24 mouse cellular contexts compared by ENCODE assay signal in the genomic region with DNA sequence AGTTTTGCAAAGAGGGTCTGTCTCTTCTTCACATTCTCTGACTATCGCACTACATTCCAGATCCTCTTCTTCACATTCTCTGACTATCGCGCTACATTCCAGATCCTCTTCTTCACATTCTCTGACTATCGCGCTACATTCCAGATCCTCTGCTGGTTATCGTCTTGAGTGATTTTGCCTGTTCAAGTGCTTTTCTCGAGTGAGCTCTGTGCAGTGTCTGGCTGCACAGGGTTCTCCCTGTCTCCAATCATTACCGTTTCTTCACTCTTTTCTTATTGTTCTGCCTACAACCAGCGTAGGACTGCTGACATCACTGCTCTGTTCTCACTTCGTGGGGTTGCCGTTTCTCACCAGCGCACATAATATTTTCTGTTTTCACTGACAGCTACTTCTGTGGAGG.
DNase-seq lines count a peak whose midpoint lies in the region; ATAC-seq and TF ChIP-seq lines count a peak whose summit lies in the region.
"Had no signal": no experiment of that assay in that cellular context is flagged by ENCODE, and none has a peak within 500 bp of the region (broad histone marks: within the 10 kb centered on the region; RNA-seq: fewer than 3 reads in every experiment).

No protein-coding gene starts in this region.

- WGBS in heart, embryonic 13.5 days: 35% methylated on average over 12 of the region's 12 CpGs
- 53% methylated on average over 12 of the region's 12 CpGs for WGBS in intestine, embryonic 14.5 days
- 76% methylated on average over 12 of the region's 12 CpGs for WGBS in intestine, postnatal 0 days

- no peaks in the 10 kb centered on the region for H3K27me3 ChIP-seq in heart, embryonic 13.5 days (replicated peaks)
- H3K27me3 ChIP-seq in intestine, embryonic 14.5 days (replicated peaks; ENCODE audit: control insufficient read depth, insufficient read depth, low read length): no peaks in the 10 kb centered on the region
- H3K27me3 ChIP-seq in intestine, postnatal 0 days (replicated peaks; ENCODE audit: control insufficient read depth, insufficient read depth, low read length): no peaks in the 10 kb centered on the region
- H3K27me3 ChIP-seq: CH12.LX; forebrain, embryonic 13.5 days; hindbrain, embryonic 13.5 days; limb, embryonic 15.5 days; liver, embryonic 13.5 days had no signal

- H3K27ac ChIP-seq in heart, embryonic 13.5 days (replicated peaks): peak overlapping the region; percentile 40
- H3K27ac ChIP-seq in intestine, embryonic 14.5 days (ENCODE audit: low read depth): no peak overlapping the region; the same call in 1 of the 2 replicates
- H3K27ac ChIP-seq in intestine, postnatal 0 days (ENCODE audit: low read depth, low read length): no peak overlapping the region
- H3K27ac ChIP-seq: forebrain, embryonic 13.5 days; hindbrain, embryonic 13.5 days; layer of hippocampus, adult 2 months; limb, embryonic 15.5 days; liver, embryonic 13.5 days had no signal

- no peak for ATAC-seq in heart, embryonic 13.5 days (ENCODE audit: extremely low read depth, insufficient number of reproducible peaks, low FRiP score, low TSS enrichment)
- peak; percentile 52; the same call in 1 of the 2 replicates for ATAC-seq in intestine, embryonic 14.5 days (replicated peaks; ENCODE audit: low FRiP score, low TSS enrichment, low read depth)
- no peak for ATAC-seq in intestine, postnatal 0 days
- ATAC-seq: activated CD4-positive, CD25-positive, alpha-beta regulatory T cell, adult 4 months; forebrain, embryonic 13.5 days had no signal

- peaks cover 34% of the 10 kb centered on the region for H3K4me1 ChIP-seq in heart, embryonic 13.5 days
- H3K4me1 ChIP-seq in intestine, embryonic 14.5 days (replicated peaks; ENCODE audit: control insufficient read depth, insufficient read depth, low read length): peaks cover 18% of the 10 kb centered on the region
- H3K4me1 ChIP-seq in intestine, postnatal 0 days (replicated peaks; ENCODE audit: control insufficient read depth, insufficient read depth, low read length): no peaks in the 10 kb centered on the region
- H3K4me1 ChIP-seq: liver, embryonic 13.5 days had no signal

- peak overlapping the region; percentile 31 for H3K4me3 ChIP-seq in heart, embryonic 13.5 days
- no peak overlapping the region for H3K4me3 ChIP-seq in intestine, embryonic 14.5 days (ENCODE audit: low read depth, low read length)
- H3K4me3 ChIP-seq in intestine, postnatal 0 days (ENCODE audit: low read depth, low read length): no peak overlapping the region
- H3K4me3 ChIP-seq: forebrain, embryonic 13.5 days; hindbrain, embryonic 13.5 days; layer of hippocampus, adult 2 months; limb, embryonic 15.5 days; liver, embryonic 13.5 days had no signal

- no peaks in the 10 kb centered on the region for H3K9me3 ChIP-seq in heart, embryonic 13.5 days
- peaks cover 9% of the 10 kb centered on the region for H3K9me3 ChIP-seq in intestine, embryonic 14.5 days (ENCODE audit: control insufficient read depth, low read length)
- H3K9me3 ChIP-seq in intestine, postnatal 0 days (ENCODE audit: control insufficient read depth): no peaks in the 10 kb centered on the region
- H3K9me3 ChIP-seq: limb, embryonic 15.5 days; liver, embryonic 13.5 days had no signal

- H3K9ac ChIP-seq in heart, embryonic 13.5 days: 0 out of 2 replicates have a peak overlapping the region, but pooled peaks have one; percentile 4
- no peak overlapping the region for H3K9ac ChIP-seq in intestine, embryonic 14.5 days (ENCODE audit: low read length)
- H3K9ac ChIP-seq in intestine, postnatal 0 days (ENCODE audit: low read depth, low read length): no peak overlapping the region
- H3K9ac ChIP-seq: forebrain, embryonic 13.5 days; hindbrain, embryonic 13.5 days; limb, embryonic 15.5 days; liver, embryonic 13.5 days had no signal

- TF ChIP-seq CTCF in intestine, postnatal 0 days (IDR thresholded peaks at IDR 0.05; ENCODE audit: low read depth): no peak

- peak; percentile 5 for DNase-seq in embryo, embryonic 10.5 days (ENCODE audit: low spot score)
- no peak for DNase-seq in embryo, embryonic 10 days (ENCODE audit: low spot score)
- DNase-seq in heart, adult 8-10 months (ENCODE audit: low spot score): no peak
- DNase-seq in intestine, embryonic 14.5 days (ENCODE audit: low spot score): no peak
- DNase-seq in layer of hippocampus, postnatal 14 days (ENCODE audit: low spot score in 2 of 2): no peak
- DNase-seq: adrenal gland, adult 2 months; cerebellum, adult 2 months; cerebellum, postnatal 14 days; gastrocnemius, postnatal 14 days; kidney, adult 2 months; kidney, postnatal 36 days; left cerebral cortex, postnatal 4 days; liver, embryonic 13.5 days; lung, adult 18-20 months; lung, postnatal 14 days; midbrain, embryonic 14.5 days had no signal

- peak overlapping the region; percentile 60 for H3K4me2 ChIP-seq in heart, embryonic 13.5 days
- H3K4me2 ChIP-seq in intestine, embryonic 14.5 days (ENCODE audit: low read length): no peak overlapping the region
- no peak overlapping the region for H3K4me2 ChIP-seq in intestine, postnatal 0 days (replicated peaks; ENCODE audit: low read depth)
- H3K4me2 ChIP-seq: forebrain, embryonic 13.5 days; hindbrain, embryonic 13.5 days; limb, embryonic 15.5 days; liver, embryonic 13.5 days had no signal

- no peaks in the 10 kb centered on the region for H3K36me3 ChIP-seq in heart, embryonic 13.5 days
- H3K36me3 ChIP-seq in intestine, embryonic 14.5 days (ENCODE audit: control insufficient read depth, insufficient read depth, low read length): no peaks in the 10 kb centered on the region
- H3K36me3 ChIP-seq in intestine, postnatal 0 days (ENCODE audit: control insufficient read depth, insufficient read depth): no peaks in the 10 kb centered on the region
- H3K36me3 ChIP-seq: hindbrain, embryonic 13.5 days; limb, embryonic 15.5 days; liver, embryonic 13.5 days had no signal
